Mouse (Mus musculus): Measurements from ENCODE around the gene Fbxw8. TPM values are rescaled to one million over a fixed set of nuclear protein-coding genes. Genes with fewer than 3 reads are reported as not detected.

Gene Fbxw8
- polyA plus RNA-seq, 1 experiment from 2014 or later, result 23.6 TPM

DNA sequence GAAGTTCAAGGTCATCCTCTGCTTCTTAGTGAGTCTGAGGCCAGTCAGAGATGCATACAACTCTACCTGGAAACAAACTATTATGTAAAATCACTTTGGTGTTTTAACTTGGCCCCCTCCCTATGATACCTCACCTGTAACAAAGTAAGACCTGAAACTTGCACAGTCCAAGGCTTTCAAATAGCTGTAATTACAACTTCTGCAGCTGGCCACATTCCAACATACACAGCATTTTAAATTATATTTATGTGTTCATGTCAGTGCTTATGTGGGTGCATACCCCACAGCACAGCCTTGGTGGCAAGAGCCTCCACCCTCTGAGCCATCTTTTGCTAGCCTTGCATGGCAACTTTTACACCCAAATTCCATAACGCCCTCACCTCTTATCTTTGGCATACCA, 120.6 kb downstream of the Fbxw8 start:
- H3K36me3 ChIP-seq, result no peaks in the 10 kb centered on the region
- ATAC-seq (ENCODE audit: insufficient read depth, low FRiP score, low read depth), result no peak
- H3K27me3 ChIP-seq (replicated peaks), result 0 out of 2 replicates have a peak, but pooled peaks cover 4% of the 10 kb centered on the region
- no peaks in the 10 kb centered on the region for H3K9me3 ChIP-seq
- no peak overlapping the region for H3K4me2 ChIP-seq
- H3K9ac ChIP-seq, result no peak overlapping the region
- WGBS, result 89% methylated on average over 1 of the region's 1 CpGs
- H3K4me1 ChIP-seq, result peaks cover 10% of the 10 kb centered on the region
- no peak overlapping the region for H3K4me3 ChIP-seq (replicated peaks)
- H3K27ac ChIP-seq, result no peak overlapping the region

DNA sequence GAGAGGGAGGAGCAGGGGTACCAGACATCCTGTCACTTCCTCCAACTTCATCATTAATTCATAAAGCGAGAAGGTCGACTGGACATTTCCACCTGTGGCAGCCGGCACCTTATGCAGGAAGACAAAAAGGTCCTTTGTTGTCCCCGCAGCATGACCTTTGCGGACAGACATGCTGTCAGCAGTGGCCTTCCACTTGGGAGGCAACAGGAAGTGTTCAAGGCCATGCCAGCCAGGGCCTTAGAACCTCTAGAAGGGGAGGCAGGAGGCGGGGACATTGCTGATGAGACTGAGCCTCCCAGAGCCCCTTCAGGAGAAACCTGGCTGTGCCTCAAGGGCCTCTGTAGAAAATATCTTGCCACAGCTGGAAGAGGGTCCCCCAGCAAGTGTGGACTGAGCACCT, 121.5 kb downstream of the Fbxw8 start:
- H3K27me3 ChIP-seq (replicated peaks), result peaks cover 11% of the 10 kb centered on the region
- no peaks in the 10 kb centered on the region for H3K9me3 ChIP-seq
- H3K4me3 ChIP-seq (replicated peaks), result no peak overlapping the region
- ATAC-seq (ENCODE audit: insufficient read depth, low FRiP score, low read depth), result no peak
- no peak overlapping the region for H3K27ac ChIP-seq
- peaks cover 19% of the 10 kb centered on the region for H3K4me1 ChIP-seq
- no peaks in the 10 kb centered on the region for H3K36me3 ChIP-seq
- H3K4me2 ChIP-seq, result no peak overlapping the region
- WGBS, result 55% methylated on average over 6 of the region's 6 CpGs
- H3K9ac ChIP-seq, result no peak overlapping the region

DNA sequence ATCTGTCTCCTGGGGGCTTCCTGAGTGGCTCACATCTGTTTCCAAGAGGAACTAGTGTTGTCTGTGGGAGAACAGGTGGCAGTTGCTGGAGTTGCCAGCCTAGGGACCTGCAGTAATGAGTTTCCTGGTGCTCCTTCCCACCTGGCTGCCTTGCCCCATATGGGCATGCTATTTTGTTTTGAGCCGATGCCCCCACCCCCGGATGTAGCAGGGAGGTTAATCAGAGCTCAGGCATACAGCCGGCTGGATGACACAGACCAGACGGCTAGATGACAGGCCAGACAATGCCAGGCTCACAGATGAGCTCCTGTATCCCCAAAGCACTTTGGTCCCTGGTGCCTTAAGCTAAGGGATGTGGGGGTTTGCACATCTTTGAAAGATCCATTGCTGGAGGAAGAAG, 121.9 kb downstream of the Fbxw8 start:
- Histone ChIP-seq H3K4me2 (no peak overlapping the region), H3K36me3 (no peaks in the 10 kb centered on the region), H3K27ac (no peak overlapping the region), H3K27me3 (replicated peaks) (peaks cover 15% of the 10 kb centered on the region), H3K4me1 (peaks cover 23% of the 10 kb centered on the region), H3K4me3 (replicated peaks) (no peak overlapping the region), H3K9ac (no peak overlapping the region), H3K9me3 (no peaks in the 10 kb centered on the region)
- no peak for ATAC-seq (ENCODE audit: insufficient read depth, low FRiP score, low read depth)
- WGBS, result 22% methylated on average over 4 of the region's 4 CpGs

DNA sequence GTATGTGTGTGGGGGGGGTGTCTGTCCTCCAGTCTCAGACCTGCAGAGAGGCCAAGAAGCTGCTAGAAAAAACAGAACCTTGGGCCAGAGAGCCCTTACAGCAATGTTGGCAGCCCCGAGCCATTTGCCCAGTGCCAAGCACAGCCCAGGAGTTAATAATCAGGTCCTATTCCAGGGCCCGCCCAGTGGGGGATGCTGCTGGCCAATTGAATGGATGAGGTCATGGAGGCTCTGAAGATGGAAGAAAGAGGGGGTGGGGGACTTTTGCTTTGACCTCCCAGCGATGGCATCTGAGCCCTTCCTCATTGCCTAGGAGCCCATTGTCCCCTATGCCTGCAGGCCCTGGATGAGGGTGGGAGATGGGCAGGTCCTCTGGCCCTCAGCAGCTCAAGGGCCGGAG, 123.8 kb downstream of the Fbxw8 start:
- Histone ChIP-seq H3K36me3 (no peaks in the 10 kb centered on the region), H3K27ac (no peak overlapping the region), H3K4me3 (replicated peaks) (no peak overlapping the region), H3K4me1 (peaks cover 30% of the 10 kb centered on the region), H3K9ac (no peak overlapping the region), H3K4me2 (no peak overlapping the region), H3K27me3 (replicated peaks) (peaks cover 33% of the 10 kb centered on the region), H3K9me3 (no peaks in the 10 kb centered on the region)
- no peak for ATAC-seq (ENCODE audit: insufficient read depth, low FRiP score, low read depth)
- 68% methylated on average over 4 of the region's 4 CpGs for WGBS

DNA sequence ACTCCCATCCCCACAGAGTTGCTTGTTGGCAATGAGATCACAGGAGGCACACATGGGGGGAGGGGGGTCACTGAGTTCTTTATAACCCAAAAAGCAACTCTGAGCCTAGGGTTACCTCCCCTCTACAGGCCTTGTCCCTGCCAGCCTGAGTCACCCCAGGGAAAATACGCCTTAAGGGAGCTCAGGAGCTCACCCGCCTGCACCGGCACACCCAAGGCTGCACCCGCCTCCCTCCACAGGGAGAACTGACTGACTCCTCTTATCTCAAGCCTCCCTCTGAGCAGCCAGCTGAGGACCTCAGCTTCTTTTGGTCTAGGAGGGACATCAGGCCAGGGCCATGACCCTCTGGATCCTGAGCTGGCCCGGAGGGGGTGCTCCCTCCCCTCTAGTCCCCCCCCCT, 124.2 kb downstream of the Fbxw8 start:
- no peak overlapping the region for H3K27ac ChIP-seq
- peak; percentile 55 for ATAC-seq (ENCODE audit: insufficient read depth, low FRiP score, low read depth)
- 57% methylated on average over 5 of the region's 5 CpGs for WGBS
- H3K4me2 ChIP-seq, result no peak overlapping the region
- no peak overlapping the region for H3K9ac ChIP-seq
- H3K4me1 ChIP-seq, result peaks cover 33% of the 10 kb centered on the region
- H3K9me3 ChIP-seq, result no peaks in the 10 kb centered on the region
- H3K36me3 ChIP-seq, result no peaks in the 10 kb centered on the region
- no peak overlapping the region for H3K4me3 ChIP-seq (replicated peaks)
- H3K27me3 ChIP-seq (replicated peaks), result peaks cover 38% of the 10 kb centered on the region

DNA sequence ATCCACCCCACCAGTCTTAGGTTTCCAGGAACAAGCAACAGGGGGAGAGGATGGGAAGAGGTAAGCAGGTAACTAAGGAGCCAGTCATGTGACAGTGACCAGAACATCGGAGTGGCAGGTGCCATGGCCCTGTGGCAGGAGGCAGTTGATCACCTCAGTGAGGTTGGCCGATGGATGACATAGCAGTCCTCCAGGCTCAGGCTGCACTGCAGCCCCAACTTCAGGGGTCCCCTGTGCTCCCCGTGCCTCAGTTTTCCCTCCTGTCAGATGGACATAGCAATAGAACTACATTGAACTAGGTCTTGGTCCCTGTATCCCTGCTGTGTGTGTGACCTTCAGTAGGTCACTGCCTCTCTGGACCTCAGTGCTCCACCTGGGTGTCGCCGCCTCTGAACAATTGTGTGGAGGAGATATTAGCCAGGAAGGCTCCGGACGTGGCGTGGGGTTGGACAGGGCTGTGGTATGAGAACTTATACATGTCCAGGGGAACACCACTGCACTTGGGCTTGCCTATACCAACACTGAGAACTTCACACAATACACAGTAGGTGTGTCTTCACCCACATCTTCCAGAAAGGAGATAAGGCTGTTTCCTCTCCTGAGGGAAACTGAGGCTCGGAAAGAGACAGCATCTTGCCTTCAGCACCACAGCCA, 125.1 kb downstream of the Fbxw8 start:
- H3K9ac ChIP-seq, result no peak overlapping the region
- no peaks in the 10 kb centered on the region for H3K36me3 ChIP-seq
- H3K4me1 ChIP-seq, result peaks cover 33% of the 10 kb centered on the region
- H3K27ac ChIP-seq, result no peak overlapping the region
- H3K4me3 ChIP-seq (replicated peaks), result 0 out of 2 replicates have a peak overlapping the region, but pooled peaks have one; percentile 66
- peaks cover 46% of the 10 kb centered on the region for H3K27me3 ChIP-seq (replicated peaks)
- 87% methylated on average over 9 of the region's 9 CpGs for WGBS
- H3K4me2 ChIP-seq, result no peak overlapping the region
- H3K9me3 ChIP-seq, result no peaks in the 10 kb centered on the region
- ATAC-seq (ENCODE audit: insufficient read depth, low FRiP score, low read depth), result no peak

DNA sequence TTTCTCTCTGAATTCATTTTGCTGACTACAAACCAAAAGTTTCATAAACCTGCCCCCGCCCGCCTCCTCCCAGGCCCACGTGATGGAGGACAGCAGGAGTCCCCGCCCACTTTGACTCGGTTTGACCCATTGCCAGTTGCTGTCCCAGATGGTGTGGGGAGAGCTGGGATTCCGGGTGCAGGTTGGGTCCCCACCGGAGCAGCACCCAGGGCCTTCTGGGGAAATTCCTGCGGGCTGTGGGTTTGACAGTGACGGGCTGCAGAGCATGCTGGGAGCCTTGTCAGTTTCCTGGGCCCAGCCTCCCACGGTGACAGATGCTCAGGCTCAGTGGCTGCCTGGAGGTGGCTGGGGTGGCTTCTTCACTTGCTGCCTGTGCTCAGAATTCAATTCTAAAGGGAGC, 125.8 kb downstream of the Fbxw8 start:
- Histone ChIP-seq H3K9ac (no peak overlapping the region), H3K4me1 (peaks cover 33% of the 10 kb centered on the region), H3K9me3 (no peaks in the 10 kb centered on the region), H3K27ac (no peak overlapping the region), H3K36me3 (no peaks in the 10 kb centered on the region), H3K27me3 (replicated peaks) (peaks cover 46% of the 10 kb centered on the region), H3K4me3 (replicated peaks) (peak overlapping the region; percentile 66), H3K4me2 (peak overlapping the region; percentile 100)
- ATAC-seq (ENCODE audit: insufficient read depth, low FRiP score, low read depth), result no peak
- WGBS, result 2% methylated on average over 10 of the region's 10 CpGs

DNA sequence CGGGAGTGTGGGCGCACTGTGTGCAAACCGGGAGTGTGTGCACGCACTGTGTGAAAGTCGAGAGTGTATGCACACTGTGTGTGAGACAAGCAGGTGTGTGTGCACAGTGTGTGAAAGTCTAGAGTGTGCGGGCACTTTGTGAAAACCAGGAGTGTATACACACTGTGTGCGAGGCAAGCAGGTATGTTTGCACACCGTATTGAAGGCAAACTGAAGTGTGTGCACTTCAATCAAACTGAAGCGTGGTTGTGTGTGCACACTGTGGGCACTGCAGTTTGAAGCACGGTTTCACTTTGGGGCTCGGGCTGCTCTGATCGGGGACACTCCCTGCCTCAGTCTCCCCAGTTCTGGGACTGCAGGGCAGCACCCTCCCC, 126.2 kb downstream of the Fbxw8 start:
- H3K27ac ChIP-seq, result no peak overlapping the region
- no peaks in the 10 kb centered on the region for H3K9me3 ChIP-seq
- no peaks in the 10 kb centered on the region for H3K36me3 ChIP-seq
- H3K27me3 ChIP-seq (replicated peaks), result peaks cover 46% of the 10 kb centered on the region
- ATAC-seq (ENCODE audit: insufficient read depth, low FRiP score, low read depth), result 0 out of 2 replicates have a peak, but pooled peaks have one; percentile 19
- H3K4me1 ChIP-seq, result peaks cover 33% of the 10 kb centered on the region
- 5% methylated on average over 12 of the region's 12 CpGs for WGBS
- peak overlapping the region; percentile 66 for H3K4me3 ChIP-seq (replicated peaks)
- H3K4me2 ChIP-seq, result peak overlapping the region; percentile 100
- no peak overlapping the region for H3K9ac ChIP-seq

DNA sequence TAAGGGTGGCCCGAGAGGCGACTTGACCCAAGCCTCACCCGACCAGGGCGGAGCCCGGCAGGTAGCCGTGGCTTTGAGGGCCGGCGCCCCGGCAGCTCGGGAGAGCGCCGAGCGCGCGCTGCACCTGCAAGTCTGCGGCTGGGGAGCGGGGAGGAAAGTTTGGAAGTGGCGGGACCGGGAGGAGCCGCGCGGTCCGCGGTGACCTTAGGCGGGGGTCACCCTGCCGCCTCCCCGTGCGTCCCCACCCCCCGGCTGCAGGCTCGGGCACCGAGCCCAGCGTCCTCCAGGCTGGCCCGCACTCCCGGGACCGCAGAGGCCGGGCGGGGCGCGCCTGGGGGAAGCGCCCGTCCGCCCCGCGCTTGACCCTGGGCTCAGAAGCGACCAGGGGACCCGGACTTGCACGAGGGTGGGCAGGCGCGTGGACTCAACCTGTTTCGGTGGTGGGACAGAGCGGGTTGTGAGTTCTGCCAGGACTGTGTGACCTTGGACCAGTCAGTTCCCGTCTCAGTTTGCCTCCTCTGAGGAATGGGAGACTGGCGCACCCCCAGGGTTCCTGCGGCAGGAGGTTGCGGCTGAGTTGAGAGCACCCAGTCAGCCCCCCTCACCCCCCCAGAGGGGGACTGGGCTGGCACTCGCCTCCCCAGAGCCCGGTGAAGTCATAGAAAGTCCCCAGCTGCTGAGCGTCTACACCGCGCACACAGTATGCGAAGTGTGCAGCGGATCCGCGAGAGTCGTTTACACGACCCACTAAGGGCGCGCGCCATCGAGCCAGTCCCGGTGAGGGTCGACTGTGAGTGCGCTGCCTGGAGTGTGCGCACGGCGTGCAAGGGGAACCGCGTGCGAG, 126.9 kb downstream of the Fbxw8 start:
- peaks cover 33% of the 10 kb centered on the region for H3K4me1 ChIP-seq
- peaks cover 46% of the 10 kb centered on the region for H3K27me3 ChIP-seq (replicated peaks)
- H3K27ac ChIP-seq, result no peak overlapping the region
- no peak for ATAC-seq (ENCODE audit: insufficient read depth, low FRiP score, low read depth)
- no peaks in the 10 kb centered on the region for H3K9me3 ChIP-seq
- 2% methylated on average over 76 of the region's 79 CpGs for WGBS
- peak overlapping the region; percentile 66 for H3K4me3 ChIP-seq (replicated peaks)
- H3K4me2 ChIP-seq, result peak overlapping the region; percentile 100
- 0 out of 2 replicates have a peak overlapping the region, but pooled peaks have one; percentile 1 for H3K9ac ChIP-seq
- no peaks in the 10 kb centered on the region for H3K36me3 ChIP-seq

DNA sequence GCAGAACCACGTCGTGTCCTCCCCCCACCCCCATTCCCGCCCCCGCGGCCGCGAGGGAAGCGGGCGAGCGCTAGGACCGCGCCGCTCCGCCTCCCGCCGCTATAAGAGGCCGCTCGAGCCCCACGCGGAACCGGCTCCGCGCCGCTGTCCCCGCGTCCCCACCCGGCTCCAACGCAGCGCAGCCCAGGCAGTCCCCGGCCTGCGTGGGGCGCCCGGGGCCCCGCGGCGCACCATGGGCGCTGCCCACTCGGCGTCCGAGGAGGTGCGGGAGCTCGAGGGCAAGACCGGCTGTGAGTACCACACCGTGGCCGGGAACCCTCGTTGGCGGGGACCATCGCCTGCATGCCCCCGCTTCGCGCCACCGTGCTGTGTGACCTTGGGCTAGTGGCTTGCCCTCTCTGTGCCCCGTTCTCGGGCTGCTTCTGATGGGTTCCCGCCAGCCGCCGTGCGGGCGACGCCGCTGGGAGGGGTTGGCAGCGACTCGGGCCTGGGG, 127.5 kb downstream of the Fbxw8 start, which contains the start of gene Tesc:
Gene Tesc, plus strand, starts transcription at position 46 of the 493 bp plus-strand sequence.
- no peak for ATAC-seq (ENCODE audit: insufficient read depth, low FRiP score, low read depth)
- H3K4me3 ChIP-seq (replicated peaks), result peak within 1 kb of the TSS; percentile 66
- 0 out of 2 replicates have a peak within 1 kb of the TSS, but pooled peaks have one; percentile 16 for H3K9ac ChIP-seq

DNA sequence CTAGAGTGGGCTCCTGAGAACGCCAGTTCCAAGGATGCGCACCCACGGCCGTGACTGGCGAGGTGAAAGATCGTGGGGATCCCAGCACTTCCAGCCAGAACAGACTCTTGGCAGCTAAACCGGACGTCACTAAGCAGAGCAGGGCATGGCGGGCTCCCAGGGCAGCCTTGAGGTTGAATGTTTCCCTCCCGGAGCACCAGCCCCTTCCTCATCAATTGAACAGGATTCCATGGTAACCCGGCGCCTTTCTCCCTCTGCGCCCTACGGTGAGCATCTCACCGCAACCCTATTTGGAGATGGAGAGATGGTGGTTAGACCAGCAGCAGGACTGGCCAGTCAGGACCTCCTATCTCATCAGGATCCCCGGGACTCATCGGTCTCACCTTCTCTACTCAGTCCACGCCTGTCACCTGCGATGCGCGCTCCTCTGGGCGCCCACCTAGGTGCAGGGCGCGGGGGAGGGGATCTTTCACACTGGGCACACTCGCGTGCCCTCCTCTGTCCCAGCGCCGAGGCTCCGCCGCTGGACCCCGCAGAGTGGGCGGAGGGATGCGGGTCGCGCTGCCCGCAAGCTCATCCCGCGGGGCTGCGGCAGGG, 128.1 kb downstream of the Fbxw8 start:
- no peak overlapping the region for H3K27ac ChIP-seq
- H3K9me3 ChIP-seq, result no peaks in the 10 kb centered on the region
- peak overlapping the region; percentile 100 for H3K4me2 ChIP-seq
- peaks cover 46% of the 10 kb centered on the region for H3K27me3 ChIP-seq (replicated peaks)
- H3K4me3 ChIP-seq (replicated peaks), result peak overlapping the region; percentile 66
- H3K9ac ChIP-seq, result no peak overlapping the region
- peaks cover 33% of the 10 kb centered on the region for H3K4me1 ChIP-seq
- no peak for ATAC-seq (ENCODE audit: insufficient read depth, low FRiP score, low read depth)
- 2% methylated on average over 39 of the region's 39 CpGs for WGBS
- H3K36me3 ChIP-seq, result no peaks in the 10 kb centered on the region

More for the DNA sequence above, 127.5 kb downstream of the Fbxw8 start, which contains the start of gene Tesc:
- Histone ChIP-seq H3K4me1 (peaks cover 33% of the 10 kb centered on the region), H3K27me3 (replicated peaks) (peaks cover 46% of the 10 kb centered on the region), H3K4me2 (peak within 1 kb of the TSS; percentile 100), H3K27ac (no peak within 1 kb of the TSS), H3K9me3 (no peaks in the 10 kb centered on the region), H3K36me3 (no peaks in the 10 kb centered on the region)
- WGBS, result under 1% methylated on average over 62 of the region's 63 CpGs
